Mouse (Mus musculus): ENCODE results near the gene D10Wsu102e.

Gene D10Wsu102e

DNA sequence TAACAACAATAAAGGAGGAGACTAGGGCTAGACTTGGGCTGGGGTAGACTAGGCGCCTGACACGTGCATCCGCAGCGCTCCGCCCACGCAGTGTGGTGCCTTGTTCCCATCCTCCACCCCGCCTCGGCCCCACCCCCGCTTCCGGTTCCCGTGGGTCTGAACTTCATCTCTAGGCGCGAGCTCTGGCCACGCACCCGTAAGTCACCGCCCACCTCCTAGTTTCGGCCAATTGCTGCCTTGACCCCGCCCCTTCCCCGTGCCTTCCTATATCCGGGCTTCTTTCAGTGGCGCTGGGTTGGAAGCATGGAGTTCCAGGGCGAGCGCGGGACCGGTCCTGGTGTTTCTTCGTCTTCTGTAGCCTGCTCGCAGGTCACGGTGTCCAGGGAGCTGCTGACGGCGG, at the start of gene D10Wsu102e:
Gene D10Wsu102e (plus strand): TSS at position 266 of the 400 bp plus-strand sequence.
- DNase-seq (ENCODE audit: low spot score): peak; percentile 98

DNA sequence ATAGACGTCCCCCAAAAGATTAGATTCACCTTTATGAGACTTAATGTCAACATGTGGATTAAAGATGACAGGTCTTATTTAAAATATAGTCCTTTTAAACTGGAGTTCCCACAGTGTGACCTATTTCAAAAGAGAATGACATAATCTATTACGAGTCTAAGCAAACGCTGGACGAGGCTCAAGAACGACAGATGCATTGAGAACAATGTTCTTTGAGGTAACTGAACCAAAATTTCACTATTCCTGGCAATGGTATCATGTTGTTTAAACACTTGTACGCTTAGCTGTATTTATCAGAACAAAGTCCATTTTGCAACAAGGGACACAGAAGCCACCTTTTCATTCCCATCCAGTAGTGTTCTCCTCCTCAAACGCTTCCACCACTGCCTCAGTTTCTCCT, 49.7 kb upstream of the D10Wsu102e start:
- no peak for DNase-seq (ENCODE audit: low spot score)

DNA sequence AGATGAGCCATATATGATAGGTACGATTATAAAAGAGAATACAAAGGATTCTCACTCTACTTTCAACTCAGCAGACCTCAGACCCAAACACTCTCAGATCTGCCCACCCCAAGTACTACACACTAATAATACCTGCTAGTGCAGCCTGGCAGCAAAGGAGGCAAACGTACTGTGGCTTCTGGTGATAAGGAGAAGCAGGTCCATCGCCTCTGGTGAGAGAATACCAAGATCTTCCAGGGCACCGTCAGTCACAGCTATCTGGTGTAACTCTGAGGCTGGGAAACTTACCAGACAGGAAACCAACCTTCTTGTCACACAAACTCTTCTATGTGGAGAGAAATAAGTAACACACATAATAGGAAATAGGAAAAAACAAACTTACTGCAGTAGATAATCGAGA, 47.0 kb upstream of the D10Wsu102e start:
- no peak for DNase-seq (ENCODE audit: low spot score)

DNA sequence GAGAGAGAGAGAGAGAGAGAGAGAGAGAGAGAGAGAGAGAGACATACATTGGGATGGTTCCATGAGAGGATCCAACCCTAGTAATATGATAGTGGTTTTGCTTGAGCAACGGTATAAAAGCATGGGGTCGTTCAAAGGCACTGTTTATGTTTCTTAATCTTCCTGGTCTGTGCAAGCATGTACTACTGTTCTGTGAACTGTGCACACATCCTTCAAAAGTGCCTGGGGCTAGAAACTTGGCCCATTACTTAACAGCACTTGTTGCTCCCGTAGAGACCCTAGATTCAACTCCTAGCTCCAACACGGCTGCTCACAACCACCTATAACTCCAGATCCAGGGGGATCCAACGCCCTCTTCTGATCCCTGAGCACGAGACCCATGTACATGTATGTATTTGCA, 39.6 kb upstream of the D10Wsu102e start:
- no peak for DNase-seq (ENCODE audit: low spot score)

DNA sequence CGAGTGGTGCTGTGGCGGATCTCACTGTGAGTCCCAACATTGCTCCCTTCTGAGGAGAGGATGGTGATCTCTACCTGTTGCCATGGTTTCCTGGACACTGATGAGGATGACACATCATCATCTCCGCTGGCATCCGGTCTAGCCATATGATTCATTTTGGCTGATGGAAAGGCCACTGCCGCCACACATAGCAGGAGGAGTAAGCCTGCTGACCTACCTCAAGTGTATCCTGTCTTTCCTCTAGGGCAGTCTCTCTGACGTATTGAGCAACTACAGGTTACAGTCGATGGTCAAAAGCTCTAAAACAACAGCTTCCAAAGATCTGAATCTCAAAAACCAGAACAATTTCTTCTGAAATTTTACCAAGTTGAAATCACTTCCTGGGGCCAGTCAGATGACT, 39.2 kb upstream of the D10Wsu102e start:
- DNase-seq (ENCODE audit: low spot score): no peak

DNA sequence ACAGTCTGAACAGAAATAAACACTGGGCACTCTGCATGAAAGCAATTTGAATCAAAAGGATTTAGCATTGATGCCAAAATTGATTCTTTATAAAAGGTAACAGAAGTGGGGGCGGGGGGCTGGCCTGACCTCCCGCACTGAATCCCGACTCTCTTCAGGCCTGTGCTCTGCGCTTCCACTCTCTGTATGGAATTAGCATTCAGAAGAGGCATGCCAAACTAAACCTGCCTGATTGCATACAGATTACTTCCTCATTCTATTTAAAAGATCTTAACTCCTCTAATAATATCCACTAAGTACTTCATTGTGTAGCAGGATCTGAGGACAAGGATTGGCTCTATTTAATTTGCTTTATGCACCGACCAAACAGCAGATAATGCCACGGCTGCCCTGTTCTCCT, 38.5 kb upstream of the D10Wsu102e start:
- DNase-seq (ENCODE audit: low spot score): no peak

DNA sequence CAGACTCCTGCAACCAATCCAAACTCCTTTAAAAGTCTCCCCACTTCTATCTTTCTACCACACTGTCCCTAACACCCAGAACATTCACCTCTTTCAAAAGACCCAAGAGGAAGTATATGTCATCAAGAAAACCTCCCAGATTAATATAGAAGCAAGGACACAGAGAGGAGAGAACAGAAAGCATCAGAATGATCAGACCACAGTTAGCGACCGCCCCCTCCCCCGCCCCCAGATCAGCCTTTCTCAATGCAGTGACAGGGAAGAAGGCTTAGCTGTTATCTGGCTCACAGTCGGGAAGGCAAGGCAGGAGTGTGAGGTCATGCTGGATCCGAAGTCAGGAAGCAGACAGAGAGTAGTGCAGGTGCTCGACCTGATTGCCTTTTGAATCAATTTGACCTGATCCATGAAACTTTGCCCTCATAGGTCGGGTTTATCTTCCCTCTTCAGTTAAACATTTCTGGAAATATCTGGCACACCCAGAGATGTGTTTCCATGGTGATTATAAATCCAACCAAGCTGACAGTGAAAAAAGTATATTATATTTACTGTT, 37.4 kb upstream of the D10Wsu102e start:
- no peak for DNase-seq (ENCODE audit: low spot score)

DNA sequence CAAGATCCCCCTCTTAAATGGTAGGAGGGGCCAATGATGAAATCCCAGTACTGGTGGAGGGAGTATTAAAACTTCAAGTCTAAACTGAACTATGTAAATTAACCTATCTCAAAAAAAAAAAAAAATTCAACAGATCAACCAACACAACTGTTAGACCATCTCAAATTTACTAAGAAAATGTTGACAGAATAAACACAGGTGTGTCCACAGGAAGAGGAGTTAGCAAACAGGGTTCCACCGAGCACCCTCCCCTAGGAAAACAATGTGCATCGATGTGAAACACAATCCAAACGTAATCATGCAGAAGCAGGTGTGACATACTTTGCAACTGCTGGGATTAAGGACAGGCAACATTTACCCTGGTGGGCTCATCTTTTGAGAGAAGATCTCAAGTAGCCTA, 35.1 kb upstream of the D10Wsu102e start:
- no peak for DNase-seq (ENCODE audit: low spot score)

DNA sequence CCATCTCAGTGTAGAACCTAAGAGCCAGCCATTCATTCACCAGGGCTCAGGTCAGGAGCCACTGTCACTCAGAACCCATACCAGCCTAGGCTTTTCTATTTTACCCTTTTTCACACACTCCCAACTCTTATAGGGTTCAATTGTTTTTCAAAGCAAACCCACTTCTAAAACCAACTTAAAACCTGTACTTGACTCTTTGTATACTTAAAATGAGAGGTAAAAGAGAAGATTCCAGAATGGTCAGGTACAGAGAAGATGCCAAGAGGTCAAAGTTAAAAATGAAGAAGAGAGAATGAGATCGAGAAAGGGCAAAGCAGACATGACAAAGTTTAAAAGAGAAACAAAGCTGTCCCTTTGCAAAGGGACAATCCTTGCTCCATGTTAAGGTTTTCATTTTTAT, 34.1 kb upstream of the D10Wsu102e start:
- no peak for DNase-seq (ENCODE audit: low spot score)

DNA sequence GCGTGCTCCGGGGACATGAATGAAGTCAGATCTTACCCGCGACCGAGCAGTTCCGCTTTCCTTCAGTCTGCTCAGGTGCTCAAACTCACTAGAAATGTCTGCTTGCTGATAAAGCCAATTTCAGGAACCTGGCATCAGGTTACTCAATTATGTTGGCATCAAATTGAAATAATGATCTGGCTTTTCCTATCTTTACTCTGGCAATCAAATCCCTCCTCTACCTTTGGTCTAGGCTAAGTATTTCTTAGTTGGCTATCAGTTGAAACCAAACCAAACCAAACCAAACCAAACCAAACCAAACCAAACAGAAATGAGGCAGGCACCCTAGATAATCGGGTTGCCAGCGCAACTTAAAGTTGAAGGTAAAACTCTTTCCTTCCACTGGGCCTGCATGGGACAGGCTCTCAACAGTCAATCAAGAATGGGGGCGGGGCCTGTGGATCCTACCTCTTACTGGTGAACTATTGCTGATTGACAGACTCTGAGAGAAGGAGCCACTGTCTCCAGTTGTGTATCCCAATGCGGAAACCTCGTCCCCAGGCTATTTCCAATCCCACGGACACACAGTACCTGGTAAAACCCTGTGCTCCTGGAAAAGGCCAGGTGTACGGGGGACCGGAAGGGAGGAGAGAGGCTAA, 33.3 kb upstream of the D10Wsu102e start:
- no peak for DNase-seq (ENCODE audit: low spot score)

DNA sequence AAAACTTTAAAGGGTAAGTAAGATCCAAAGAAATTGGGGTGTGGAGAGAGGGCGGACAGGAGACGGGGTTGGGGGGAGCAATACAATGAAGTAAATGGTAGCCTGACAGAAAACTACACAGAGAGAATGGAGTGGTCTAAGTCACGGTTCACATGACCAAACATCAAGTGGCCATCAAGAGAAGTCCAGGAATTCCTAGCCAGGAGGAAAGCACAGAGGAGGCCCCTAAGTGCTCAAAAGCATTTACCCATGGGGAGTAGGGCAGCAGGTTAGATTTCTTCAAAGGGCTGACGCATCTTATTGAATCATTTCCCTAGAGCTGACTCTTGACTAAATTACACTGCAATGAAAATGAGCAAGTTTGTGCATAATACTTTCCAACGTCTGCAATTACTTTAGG, 31.2 kb upstream of the D10Wsu102e start:
- DNase-seq (ENCODE audit: low spot score): peak; percentile 30

DNA sequence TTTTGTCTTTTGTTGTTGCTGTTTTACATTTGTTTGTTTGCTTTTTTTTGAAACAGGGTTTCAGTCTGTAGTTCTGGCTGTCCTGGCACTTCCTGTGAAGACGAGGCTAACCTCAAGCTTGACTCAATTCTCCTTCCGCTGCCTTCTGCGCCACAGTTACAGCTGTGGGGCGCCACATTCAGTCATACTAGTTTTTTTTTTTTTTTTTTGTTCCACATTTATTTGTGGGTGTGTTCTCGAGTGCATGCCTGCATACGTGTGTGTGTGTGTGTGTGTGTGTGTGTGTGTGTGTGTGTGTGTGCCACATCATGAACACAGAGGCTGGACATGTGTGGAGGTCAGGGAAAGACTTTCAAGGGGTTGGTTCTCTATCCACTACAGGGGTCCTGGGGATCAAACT, 29.7 kb upstream of the D10Wsu102e start:
- DNase-seq (ENCODE audit: low spot score): peak; percentile 18

DNA sequence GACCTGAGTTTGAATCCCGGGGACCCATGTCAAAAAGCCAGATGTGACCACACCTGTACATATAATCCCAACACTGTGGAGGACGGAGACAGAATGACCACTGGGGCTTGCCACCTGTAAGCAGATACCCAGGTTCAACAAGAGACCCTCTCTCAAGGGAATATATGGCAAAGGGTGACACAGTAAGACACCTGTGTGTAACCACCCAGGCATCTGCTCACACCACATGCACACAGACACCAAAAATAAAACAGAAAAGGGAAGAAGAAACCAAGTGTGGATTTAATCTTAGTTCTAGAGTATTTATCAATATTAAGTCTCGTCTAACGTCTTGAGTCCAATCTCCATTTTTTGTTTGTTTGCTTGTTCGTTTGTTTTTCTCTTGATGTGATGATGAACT, 28.2 kb upstream of the D10Wsu102e start:
- no peak for DNase-seq (ENCODE audit: low spot score)

DNA sequence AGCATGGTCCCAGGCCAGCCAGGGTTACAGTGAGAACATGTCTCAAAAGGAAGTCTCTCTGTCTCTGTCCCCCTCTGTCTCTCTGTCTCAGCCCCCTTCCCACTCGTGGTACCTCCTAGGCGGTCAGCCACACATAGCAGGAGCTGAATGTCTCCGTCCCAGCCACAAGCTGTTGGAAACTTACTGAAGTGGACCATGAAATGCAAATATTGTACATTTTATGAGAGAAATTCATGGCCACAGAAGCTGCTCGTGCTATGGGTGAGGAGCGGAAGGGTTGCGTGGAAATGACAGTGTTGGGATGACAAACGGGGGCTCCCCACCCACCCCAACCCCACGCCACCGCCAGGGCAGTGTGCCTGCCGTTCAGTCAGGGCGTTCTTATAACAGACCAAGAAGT, 27.4 kb upstream of the D10Wsu102e start:
- DNase-seq (ENCODE audit: low spot score): no peak

DNA sequence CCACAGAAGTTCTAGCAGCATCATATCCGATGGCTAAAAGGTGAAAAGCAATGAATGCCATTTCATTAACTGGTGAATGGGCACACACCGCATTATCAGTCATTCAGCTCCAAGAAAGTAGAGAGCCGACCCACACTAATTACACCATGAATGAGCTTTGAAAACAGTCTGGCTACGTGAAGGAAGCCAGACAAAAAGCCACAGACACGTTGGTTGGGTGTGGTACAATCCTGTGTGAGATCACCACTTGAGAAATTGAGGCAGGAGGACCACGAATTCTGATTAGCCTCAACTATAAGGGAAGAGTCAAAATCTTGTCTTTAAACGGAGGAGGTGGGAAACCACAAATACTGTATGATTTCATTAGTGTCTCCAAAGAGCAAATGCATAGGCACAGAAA, 23.7 kb upstream of the D10Wsu102e start:
- DNase-seq (ENCODE audit: low spot score): no peak

DNA sequence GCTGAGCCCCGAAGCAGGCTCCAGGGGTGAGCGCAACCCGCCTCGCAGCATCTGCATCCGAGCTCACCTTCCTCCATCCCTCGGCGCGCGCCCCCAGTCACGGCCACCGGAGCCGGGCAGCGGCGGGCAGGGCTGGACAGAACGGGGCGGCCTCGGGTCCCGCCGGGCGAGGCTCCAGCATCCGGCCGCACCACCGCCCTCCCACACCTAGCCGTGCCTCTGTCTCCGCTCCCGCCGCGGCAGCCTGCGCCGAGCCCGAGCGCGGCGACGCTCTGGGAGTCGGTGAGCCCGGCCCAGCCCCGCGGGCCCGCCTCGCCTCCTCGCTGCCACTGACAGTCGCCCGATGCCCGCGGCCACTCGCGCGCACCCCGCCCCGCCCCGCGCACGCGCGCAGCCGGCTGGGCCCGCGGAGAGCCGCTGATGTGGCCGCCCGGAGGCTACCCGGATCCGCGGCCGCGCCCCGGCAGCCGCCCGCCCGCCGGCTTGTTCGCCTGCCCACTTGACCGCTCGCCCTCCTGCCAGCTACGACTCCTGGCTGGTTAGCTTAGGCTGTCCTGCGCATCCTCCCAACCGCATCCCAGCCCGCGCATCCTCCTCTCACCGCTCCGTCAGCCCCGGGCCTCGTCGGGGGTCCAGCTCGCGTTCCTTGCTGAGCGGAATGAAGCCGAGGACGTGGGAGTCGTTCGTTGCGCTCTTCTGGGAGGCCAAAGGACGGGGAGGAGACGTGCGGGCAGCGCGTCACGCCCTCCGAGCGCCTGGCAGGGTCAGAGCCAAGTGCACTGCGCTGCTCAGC, 22.7 kb upstream of the D10Wsu102e start, which contains the start of gene Slc41a2:
Gene Slc41a2 (minus strand): TSS at position 724 of the 793 bp plus-strand sequence.
- peak; percentile 61 for DNase-seq (ENCODE audit: low spot score)

DNA sequence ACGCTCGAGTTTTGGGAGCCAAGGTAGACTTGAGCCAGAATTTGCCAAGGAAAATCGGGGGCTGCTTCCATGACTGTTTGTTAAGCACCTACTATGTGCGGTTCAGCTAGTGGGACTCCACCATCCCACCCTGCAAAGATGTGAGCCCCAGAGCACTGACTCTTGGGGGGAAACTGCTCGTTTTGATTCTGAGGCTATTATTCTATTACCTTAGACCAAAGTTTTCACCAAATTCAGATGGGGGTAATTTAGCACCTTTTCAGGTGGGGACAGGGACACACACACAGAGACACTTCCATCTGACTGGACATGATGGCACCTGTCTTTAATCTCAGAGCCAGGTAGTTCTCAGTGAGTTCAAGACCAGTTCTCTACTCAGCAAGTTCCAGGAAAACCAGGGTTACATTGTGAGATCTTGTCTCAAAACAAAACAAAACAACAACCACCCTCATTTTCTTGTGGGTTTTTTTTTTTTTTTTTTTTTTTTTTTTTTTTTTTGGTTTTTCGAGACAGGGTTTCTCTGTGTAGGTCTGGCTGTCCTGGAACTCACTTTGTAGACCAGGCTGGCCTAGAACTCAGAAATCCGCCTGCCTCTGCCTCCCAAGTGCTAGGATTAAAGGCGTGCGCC, 21.9 kb upstream of the D10Wsu102e start:
- no peak for DNase-seq (ENCODE audit: low spot score)

DNA sequence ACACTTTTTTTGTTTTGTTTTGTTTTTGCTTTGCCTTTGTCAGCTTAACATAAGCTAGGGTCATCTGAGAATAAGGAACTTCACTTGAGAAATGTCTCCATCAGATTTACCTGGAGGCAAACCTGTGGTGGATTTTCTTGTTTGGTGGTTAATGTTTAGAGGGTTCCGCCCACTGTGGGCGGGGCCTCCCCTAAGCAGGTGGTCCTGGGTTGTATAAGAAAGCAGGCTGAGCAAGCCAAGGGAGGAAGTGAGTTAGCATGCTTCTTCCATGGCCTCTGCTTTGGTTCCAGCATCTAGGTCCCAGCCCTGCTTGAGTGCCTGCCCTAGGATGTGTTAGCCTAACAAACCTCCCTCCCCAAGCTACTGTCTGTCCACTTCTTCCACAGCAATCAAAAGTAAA, 18.8 kb upstream of the D10Wsu102e start:
- DNase-seq (ENCODE audit: low spot score): no peak

DNA sequence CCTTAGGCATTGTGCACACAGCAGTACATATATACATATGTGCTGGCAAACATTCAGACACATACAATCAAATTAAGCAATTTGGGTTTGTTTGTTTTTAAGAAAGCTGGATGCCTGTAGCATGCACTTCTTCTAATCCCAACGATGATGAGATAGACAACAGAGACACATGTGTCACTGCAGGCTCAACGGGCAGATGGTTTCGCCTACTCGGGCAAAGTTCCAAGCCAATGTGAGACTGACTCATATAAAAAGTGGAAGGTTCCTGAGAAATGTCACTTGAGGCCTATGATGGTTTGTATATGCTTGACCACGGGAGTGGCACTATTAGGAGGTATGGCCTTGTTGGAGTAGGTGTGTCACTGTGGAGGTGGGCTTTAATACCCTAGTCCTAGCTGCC, 16.9 kb upstream of the D10Wsu102e start:
- DNase-seq (ENCODE audit: low spot score): no peak

DNA sequence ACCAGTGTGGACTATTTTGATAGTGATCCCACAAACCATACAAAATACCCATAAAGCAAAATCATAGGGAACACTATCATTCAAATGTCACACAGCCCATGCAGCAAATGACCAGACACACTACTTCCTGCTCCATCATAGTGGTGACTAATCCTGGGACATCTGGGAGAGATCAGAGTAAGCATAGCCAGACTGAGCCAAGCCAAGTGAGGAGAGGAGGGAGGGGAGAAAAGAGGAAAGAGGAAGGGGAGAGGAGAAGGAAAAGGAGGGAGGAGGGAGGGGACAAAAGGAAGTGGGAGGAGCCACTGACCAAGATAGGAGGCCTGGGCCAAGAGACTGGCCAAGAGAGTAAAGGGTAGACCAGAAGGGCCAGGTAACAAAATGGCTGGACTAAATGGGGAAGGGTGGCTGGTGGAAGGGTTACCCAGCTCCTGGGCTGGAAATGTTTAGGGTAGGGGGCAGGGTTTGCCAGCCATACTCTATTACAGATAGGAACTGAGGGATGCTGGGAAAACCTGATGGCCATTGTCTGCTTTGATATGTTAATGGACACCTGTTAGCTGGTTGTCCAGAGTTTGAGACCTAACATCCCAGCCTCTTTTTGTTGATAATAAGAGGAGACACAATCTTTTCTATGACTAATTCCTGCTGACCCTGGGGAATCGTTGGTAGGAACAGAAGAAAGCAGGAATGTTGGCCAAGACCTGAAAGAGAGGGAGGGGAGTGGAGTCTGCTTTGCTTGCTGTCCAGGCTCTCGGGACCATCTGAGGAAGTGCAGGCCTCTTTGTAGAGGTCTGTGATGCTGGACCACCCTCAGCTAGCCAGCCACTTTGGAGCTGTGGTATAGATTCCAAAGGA, 16.0 kb upstream of the D10Wsu102e start:
- DNase-seq (ENCODE audit: low spot score): no peak

DNA sequence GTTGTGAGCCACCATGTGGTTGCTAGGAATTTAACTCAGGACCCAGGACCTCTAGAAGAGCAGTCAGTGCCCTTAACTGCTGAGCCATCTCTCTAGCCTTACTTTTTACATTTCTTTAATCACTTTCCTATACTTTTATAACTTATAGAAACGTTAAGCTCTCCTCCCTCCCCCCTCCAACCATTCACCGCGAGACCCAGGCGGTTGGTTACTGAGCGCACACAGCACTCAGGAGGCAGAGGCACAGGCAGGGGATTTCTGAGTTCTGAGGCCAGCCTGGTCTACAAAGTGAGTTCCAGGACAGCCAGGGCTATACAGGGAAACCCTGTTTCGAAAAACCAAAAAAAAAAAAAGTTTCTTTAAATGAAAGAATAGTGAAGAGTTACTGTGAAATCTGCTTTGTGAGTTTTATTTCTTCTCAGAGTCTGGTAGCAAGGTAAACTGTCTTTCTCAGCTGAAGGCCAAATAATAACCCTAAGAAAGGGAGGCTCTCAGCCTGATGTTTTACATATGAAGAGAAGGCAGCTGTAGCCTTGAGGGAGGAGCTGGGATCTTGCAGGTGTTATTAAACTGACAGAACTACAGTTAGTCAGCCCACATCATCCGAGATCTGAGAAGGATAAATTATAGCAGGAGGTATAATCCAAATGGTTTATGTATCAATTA, 14.2 kb upstream of the D10Wsu102e start:
- DNase-seq (ENCODE audit: low spot score): no peak

DNA sequence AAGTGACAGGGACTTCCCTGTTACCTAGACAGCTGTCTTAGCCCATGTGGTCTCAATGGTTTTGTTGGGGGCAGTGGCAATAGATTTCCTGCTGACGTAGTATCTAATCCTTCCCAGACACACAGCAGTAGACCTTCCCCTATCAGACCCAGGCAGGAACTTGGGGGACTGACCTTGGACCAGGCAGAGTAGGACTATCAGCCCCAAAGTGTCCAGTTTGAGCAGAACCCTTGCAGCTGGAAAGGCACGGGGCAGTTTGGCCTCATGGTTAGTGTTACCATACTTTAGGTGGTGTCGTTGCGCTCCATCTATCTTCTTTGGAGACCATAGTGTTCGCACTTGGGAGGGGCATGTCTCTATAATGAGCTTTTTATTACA, 13.7 kb upstream of the D10Wsu102e start:
- no peak for DNase-seq (ENCODE audit: low spot score)
